Mouse (Mus musculus) 3134 (cell line): ENCODE measurements around the gene Snx25.

Experiments
- DNase-seq: peaks from one replicate; pipeline ENCODE4 v3.0.0-alpha.2; 2011; ENCODE audit warnings: low spot score; ENCODE audit not compliant: insufficient read length; ENCODE audit errors: extremely low read depth

Gene Snx25

DNA sequence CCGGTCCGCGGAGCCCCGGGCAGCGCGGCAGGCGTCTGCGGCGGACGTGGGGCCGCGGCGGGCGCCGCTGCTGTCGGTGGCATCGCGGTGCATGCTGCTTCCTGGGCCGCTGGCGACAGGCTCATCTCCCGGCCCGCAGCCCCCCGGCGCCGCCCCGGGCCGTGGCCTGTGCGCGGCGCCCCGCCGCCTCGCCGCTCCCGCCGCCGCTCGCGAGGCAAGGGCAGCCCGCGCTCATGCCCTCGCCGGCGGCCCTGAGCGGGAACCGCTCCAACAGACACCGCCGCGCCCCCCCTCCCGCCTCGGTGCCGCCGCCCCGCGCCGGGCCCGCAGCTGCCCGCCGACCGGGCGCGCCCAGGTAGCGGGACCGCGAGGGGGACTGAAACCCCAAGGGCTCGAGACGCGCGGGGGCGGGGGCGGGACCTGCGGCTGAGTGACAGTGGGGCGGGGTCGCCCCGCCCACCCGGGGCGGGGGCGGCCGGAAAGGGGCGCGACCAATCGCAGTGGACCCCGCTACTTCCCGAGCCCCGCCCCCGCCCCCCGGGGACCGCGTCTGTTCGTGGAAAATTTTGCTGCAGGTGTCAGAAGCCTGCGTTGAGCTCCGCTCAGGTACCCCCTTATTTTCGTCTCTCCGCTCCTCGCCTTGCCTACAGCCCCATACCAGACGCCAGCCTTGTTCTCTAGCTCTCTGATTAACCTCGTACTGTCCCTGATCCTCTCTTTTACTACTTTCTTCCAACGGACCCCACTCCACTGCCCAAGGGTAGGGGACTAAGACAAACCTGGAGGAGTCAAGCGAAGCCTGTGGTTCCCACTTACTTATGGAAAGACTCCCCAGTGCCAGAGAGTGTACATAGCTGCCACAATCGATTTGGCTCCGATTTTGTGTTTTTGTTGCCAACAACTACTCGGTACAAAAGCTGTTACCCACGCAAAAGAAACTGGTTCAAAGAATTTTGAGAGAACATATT is at the start of gene Snx25:
Gene Snx25 (minus strand): TSS at position 96 of the 968 bp plus-strand sequence.
- peak; percentile 91 for DNase-seq

DNA sequence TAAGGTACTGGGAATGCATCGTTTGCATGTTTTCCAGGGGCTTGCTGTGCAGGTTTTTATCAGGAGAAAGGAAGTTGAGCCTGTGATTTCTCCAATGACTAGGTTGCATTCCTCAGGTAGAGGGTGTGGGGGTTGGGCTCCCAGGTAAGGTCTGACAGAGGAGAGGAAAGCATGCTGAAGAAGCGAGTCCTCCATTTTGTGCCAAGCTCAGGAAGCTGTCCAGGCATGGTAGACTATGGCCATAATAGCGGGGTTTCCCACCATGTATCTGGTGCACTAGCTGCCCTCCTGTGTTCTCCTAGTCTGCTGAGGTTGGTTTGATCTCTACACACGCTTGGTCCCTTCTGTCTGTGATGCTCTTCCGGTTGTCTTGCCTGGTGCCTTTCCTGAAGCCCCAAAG is 45.7 kb upstream of the Snx25 start:
- no peak for DNase-seq

- no peak for DNase-seq
Measured at GRCm38 (mm10) chr8:46196877-46197276, 44.9 kb upstream of the Snx25 start.

DNA sequence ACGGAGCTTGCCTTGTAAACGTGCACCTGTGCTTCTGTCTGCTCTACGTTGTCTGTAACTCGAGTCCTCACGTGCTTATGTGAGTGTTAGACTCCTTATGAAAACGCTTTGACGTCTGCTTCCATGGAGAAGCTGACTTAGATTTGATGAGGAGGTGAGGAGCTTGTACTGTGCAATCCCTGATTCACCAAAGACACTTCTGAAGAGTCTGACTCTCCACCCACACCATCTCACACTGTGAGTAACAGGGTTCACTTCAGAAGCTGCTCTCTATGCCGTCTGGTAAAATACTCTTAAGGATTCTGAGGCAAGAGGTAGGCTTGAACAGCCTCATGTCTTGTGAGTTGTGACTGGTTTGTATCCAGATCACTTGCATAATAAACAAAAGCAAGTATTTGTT is 41.1 kb upstream of the Snx25 start:
- no peak for DNase-seq

DNA sequence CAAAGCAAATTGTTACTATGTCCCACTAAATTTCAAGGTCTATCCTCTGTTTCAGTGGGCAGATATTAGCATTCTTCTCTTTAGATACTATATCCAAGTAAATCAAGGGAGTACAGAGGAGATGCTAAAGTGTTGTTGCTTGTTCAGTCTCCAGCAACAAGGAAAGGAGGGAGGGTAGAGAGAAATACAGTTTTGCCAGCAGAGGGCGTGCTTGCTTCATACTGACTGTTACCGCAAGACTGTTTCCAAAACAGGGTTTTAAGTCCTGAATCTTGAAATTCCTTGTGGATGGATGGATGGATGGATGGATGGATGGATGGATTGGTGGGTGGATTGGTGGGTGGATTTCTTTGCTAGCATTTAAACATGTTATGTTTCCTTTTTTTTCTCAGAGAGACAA is 33.4 kb upstream of the Snx25 start:
- DNase-seq, result peak; percentile 22

DNA sequence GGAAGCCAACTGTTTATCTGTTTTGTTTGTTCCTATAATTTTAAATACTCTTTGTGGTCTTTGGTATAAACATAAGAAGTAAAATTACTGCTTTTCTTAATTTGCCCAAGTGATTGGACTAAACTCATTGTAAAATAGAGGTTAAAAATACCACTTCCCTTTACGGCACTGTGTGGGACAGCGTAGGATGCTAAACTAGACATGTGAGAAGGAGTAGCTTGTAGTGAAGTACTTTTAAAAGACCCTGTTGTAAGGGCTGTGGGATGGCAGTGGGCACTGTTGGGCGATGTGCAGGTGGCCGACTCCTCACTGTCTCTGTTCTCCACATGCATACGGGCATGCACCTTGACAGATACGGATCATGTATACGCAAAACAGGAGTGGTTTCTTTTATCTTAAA is 28.2 kb upstream of the Snx25 start:
- DNase-seq, result no peak

- no peak for DNase-seq
Measured at GRCm38 (mm10) chr8:46173651-46174050, 21.7 kb upstream of the Snx25 start.

GRCm38 (mm10) chr8:46163870-46164190 is 11.9 kb upstream of the Snx25 start:
- no peak for DNase-seq

- DNase-seq, result peak; percentile 98
Measured at GRCm38 (mm10) chr8:46162953-46163869, 11.3 kb upstream of the Snx25 start.

DNA sequence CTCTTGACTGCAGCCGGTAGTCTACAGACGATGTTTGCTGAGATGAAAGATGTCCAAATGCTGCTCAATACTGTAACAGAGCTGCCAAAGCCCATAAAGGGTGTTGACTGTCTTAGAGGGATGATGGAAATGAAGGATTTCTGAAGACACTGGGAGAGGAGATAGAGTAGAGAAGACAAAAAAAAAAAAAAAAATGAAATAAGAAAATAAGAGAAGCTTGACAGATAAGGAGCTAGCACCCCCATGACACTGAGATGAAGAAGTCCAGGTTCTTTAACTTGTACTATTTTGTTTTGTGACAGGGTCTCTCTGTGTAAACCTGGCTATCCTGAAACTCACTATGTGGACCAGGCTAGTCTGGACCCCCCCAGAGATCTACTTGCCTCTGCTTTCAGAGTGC is 1.1 kb upstream of the Snx25 start:
- DNase-seq, result no peak

- DNase-seq, result peak; percentile 73
Measured at GRCm38 (mm10) chr8:46151202-46152062, 527 bp downstream of the Snx25 start, which contains the start of gene Cfap97. Gene Cfap97 (plus strand): TSS chr8:46151771.

DNA sequence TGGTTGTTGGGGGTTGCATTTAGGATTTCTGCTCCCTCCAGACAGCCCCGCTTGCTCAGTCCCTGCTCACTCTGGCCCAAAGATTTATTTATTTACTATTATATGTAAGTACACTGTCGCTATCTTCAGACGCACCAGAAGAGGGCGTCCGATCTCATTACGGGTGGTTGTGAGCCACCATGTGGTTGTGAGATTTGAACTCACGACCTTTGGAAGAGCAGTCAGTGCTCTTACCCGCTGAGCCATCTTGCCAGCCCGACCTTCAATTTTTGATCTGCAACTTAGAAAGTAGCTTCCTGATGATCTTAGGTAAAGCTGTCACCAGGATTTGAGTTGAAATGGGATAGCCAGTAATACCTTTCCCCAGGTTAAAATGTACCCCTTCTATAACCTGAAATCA is 2.2 kb downstream of the Snx25 start:
- peak; percentile 21 for DNase-seq

GRCm38 (mm10) chr8:46149306-46149705 is 2.7 kb downstream of the Snx25 start:
- DNase-seq, result no peak

GRCm38 (mm10) chr8:46146173-46146572 is 5.8 kb downstream of the Snx25 start:
- no peak for DNase-seq

DNA sequence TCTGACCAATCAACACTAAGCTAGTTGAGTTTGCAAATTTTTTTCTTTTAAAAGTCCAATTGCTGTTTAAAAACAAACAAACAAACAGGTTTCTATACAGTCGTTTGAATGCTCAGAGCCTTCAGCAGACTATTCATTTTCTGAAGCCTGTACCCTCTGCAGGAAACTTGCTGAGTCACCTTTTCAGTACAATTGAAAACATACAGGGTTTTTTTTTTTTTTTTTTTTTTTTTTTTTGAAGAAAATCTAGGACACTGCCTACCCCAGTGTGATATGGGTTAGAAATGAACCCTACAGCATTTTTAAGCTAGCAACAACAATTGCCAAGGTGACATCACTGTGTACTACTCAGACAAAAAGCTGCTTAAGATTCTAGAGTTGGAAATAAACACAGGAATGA is 8.0 kb downstream of the Snx25 start:
- DNase-seq, result no peak

DNA sequence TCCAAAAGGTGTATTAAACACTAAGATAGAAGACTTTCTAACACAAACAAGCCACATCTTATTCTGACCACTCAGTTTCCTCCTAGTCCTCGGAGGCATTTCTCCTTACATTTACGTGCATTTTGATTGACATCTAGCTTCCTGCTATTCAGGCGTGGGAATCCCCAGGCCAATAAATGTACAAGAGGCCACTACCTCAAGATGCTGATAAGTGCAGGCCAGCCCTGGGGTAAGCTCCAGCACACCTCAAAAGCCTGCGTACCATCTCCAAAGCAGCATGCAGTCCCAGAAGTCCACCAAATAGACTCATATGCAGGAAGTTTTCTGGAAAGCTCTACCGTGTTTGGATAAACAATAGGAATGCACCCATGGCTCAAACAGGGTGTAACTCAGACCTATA is 8.5 kb downstream of the Snx25 start:
- no peak for DNase-seq

DNA sequence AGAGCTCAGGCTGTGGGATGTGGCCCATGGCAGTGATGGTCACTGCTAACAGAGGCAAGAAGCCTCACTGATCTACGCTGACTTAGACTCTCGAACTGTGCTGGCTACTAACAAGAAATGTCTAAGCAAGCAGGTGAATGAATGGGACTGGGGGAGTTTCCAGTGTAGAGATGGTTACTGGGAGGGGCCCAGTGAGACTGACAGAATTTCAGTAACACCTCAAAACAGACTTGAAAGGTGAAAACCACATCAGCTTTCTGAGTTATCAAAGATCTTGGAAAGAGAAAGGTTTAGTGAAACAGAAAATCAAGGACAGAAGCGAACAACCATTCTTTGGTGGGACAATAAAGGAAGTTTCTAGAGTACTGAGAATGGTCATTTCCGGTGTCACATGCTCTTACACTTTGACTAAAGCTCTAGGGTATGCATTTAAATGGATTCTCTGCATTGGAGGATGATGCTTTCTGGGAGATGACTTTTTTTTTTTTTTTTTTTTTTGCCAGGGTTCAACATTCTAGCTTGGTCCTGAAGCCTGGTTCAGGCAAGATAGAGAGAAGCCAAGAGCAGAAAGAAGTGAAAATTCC is 9.4 kb downstream of the Snx25 start:
- DNase-seq, result no peak

GRCm38 (mm10) chr8:46141688-46142087 is 10.3 kb downstream of the Snx25 start:
- no peak for DNase-seq

DNA sequence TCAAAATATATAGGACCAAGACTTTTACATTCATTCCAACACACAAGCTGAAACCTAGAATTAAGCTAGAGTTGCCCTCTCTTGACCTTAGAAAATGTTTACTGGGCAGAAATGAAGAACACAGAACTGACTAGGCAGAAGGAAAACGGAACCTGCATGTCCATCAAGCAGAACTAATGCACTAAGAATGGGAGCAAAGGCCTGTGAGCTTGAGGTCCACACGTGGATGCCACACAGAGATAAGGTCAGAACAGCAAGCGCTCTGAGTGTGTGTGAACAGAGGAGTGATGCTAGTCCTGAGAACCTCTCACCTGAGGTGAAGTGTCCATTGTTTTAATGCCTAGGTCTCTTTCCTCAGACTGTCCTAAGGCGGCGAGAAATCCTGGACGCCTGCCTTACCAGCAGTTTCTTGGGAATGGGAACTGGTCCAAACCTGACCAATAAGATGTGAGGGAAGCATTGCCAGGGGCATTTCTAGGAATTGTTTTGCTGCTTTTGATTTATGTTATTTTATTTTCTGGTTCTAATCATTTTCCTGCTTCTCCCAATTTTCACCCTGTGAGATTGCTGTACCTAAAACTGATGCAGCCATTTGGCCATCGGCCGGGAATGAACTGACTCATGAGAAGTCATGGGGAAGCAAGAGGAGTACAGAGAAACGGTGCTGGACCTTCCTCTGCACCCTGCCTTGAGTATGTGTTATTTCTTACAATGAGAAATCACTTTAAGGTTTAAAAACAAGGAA is 11.4 kb downstream of the Snx25 start:
- DNase-seq, result no peak
